Mouse (Mus musculus) left cerebral cortex, adult 8-10 months (tissue): ENCODE measurements around the gene Taf1a. TPM values are rescaled to one million over a fixed set of nuclear protein-coding genes. Genes with fewer than 3 reads are reported as not detected.
A peak's percentile ranks its signal among the peaks of the same experiment; 100 is the strongest.
"Not testable (repeated sequence)": the region's sequence is repeated elsewhere in the genome, so short reads cannot be mapped to it uniquely, and the experiment has no call there.

Experiments used
- DNase-seq, 2 experiments: peaks; one replicate each; pipeline ENCODE4 v3.0.0; 2022; ENCODE audit warnings: low spot score in 2 of 2
- total RNA-seq, 4 experiments: library from RNA; stranded (reverse); gene quantifications; 2 replicates each; pipeline ENCODE4 v1.2.4; 2022

The Taf1a gene
- 10 to 100 TPM; 15.0 to 21.5 (median 16.7) TPM for total RNA-seq

DNA sequence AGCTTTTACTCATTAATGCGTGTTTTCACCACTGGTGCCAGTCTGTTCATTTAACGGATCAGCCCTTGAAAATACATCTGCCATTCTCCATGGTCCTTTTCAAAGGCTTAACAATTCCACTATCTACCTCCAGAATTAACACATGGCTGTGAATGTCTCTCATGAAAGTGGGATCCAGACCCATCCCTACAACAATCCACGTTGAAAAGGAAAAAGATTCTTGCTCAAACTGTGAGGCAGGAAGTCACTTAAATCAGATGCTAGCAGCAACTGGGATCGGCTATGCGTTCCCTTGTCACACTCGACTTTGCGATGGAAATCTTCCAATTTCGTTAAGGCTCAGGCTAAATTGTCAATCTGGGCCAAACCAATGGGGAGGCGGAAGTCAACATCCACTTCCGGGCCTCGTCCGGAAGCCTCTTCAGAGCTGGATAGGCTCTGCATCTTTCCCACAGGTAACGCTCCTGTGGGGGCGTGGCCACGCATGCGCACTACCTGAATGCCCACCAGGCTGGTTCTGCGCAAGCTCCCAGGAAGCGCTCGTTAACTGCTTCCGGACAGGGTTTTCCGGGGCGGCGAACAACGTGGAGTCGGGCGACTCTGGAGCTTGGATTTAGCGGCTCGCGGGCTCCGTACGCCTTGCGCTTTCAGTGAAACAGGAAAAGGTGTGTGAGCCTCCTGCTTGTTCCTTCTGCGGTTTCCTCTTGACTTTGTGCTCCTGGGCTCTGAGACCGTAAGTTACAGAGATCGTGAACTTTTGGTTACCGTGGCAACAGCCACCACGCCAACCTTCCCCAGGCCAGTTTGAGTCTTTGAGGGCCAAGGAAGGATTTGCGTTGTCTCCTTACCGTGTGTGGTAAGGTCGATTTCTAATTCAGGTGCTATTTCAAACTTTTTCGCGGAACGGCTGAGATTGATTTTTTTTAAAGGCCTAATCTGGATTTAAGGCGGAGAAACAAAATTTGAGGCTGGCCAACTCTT lies at the start of gene Taf1a:
TSS of gene Taf1a (plus strand) at position 556 of the 981 bp plus-strand sequence.
- DNase-seq, result peak; percentile 75 to 92

DNA sequence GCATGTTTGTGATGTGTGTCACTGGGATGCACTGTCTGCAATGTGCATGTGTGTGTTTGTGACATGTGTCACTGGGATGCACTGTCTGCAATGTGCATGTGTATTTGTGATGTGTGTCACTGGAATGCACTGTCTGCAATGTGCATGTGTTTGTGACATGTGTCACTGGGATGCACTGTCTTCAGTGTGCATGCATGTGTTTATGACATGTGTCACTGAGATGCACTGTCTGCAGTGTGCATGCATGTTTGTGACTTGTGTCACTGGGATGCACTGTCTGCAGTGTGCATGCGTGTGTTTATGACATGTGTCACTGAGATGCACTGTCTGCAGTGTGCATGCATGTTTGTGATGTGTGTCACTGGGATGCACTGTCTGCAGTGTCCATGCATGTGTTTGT lies 45.9 kb upstream of the Taf1a start:
- DNase-seq, result not testable (repeated sequence)

DNA sequence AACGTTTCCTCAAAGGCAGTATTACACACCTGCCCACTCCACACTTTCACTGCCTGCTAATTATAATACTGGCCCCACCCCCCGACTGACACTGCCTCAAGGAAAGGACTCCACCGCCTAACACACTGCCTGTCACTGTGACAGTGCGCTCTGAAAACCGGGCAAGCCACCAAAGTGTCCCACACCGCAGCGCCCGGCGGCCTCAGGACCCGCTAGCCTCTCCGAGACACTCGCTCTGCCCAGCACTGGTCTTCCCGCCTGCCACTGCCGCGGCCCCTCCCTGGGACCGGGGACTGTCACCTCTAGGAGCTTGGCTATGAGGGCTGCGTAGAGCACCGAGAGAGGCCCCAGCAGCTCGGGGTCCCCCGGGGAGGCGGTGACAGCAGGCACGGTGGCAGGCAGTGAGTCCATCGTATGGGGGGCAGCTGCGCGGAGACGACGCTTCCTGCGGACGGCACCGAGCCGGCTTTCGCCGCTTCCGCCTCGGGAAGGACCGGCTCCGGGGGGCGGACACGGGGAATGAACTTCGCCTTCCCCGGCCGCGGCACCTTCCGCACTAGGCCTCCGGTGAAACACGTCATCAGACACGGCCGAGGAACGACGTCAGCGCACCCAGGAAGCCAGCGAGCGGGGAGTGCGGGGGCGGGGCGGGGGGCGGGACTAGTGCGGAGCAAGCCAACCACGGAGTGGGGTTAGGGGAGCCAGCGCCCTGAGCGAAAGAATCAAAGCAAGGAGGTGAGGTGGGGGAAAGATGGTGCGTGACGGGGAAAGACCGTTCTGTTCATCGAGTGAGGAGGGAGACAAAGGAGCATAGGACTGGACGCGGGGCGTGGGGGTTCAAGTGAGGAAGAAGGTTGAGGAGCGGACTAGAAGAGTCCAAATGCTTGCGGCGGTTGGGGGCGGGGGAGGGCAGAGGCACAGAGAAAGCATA lies 43.6 kb upstream of the Taf1a start:
- DNase-seq, result peak; percentile 70 to 77

GRCm38 (mm10) chr1:183345817-183346195 lies 43.0 kb upstream of the Taf1a start:
- DNase-seq, result no peak

DNA sequence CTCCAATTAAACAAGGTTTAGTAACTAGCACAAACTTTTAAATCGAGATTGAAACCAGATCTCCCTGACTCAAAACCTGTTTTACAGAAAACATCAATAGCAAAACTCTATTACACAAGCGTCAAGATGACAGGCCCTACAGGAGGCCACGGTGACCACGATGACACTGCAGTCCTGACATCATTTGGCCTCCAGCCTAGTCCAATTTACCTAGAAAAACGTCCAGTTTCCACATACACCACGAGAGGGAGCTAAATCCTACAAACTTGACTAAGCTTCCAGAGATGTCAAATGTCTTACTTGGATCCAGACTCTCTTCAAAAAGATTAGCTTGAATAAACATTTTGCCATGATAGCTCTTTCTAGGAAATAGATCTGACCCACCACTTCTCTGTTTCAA lies 38.9 kb upstream of the Taf1a start:
- no peak for DNase-seq

- DNase-seq, result no peak
Measured at GRCm38 (mm10) chr1:183358901-183359300, 29.9 kb upstream of the Taf1a start.

- no peak for DNase-seq
Measured at GRCm38 (mm10) chr1:183362301-183362700, 26.5 kb upstream of the Taf1a start.

- no peak for DNase-seq
Measured at GRCm38 (mm10) chr1:183362729-183363576, 25.8 kb upstream of the Taf1a start.

GRCm38 (mm10) chr1:183363577-183363867 lies 25.3 kb upstream of the Taf1a start:
- no peak for DNase-seq

GRCm38 (mm10) chr1:183366361-183366760 lies 22.4 kb upstream of the Taf1a start:
- no peak for DNase-seq

DNA sequence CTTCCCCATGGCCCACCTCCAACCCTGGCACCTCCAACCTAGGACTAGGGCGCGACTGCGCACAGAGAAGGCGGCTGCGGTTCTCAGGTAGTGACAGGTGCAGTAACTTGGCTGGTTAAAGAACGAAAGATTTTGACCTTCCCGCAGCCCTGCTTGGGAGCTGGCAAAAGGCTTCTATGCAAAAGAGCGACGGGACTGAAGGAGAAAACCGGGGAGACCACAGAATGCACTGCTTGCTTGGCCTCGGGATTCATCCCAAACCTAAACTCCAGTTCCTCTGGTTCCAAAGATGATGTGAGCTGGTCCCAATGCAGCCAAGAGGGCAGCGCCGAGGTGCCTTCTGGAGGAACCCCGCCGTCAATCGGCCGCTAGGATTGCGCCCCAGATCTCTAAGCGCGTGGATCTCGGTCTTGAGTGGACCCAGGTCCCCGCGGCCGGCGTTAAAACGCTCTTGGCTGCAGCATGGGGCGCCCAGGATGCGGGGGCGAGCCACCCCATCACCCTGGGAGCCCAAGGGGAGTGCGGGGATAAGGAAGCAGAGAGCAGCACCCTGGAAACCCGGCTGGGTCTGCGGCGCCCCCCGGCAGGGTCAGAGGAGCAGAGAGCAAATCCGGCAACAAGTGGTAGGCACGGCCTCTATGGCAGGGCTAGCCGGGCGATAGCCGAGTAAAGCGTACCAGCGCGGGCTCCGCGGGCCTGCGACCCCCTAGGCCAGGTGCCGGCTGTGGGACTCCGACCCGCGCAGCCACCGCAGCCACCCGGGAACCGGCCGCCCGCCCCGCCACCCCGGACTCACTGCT lies 20.0 kb upstream of the Taf1a start:
- peak; percentile 29 to 36 for DNase-seq

GRCm38 (mm10) chr1:183369427-183370014 lies 19.3 kb upstream of the Taf1a start, which contains the start of gene Mia3:
Gene Mia3, minus strand, starts transcription at chr1:183369553.
- DNase-seq, result peak; percentile 83 to 98

DNA sequence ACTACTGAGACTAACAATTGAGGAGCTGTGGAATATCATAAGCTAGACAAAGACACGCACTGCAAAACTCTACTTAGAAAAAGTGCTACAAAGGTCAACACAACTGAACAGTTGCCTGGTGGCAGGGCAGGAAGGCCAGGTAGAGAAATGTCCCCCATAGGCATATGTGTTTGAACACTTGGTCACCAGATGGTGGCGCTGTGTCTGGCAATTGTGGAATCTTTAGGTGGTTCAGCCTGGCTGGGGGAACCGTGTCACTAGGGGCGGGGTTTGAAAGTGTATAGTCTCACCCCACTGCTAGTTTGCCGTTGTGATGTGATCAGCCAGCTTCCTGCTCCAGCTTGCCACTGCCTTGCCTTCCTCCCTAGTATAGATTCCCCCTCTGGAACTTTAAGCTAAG lies 14.1 kb upstream of the Taf1a start:
- no peak for DNase-seq

DNA sequence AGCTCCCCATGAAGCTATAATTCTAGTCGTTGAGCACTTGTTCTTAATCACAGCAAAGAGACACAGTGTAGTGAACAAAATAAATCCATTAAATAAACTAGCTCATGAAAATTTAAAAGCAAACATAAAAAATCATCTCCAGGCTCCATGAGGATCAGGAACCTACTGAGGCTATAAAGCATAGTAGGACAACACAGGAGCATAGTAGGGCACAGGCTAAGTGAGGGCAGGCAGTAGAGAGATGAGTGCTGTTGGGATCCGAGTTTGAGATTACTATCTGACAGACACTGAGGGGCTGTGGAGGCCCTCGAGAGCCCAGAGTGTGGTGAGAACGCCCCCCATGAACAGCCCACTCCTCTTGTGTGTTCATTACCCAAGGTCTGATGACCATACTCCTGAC lies 11.7 kb upstream of the Taf1a start:
- no peak for DNase-seq

DNA sequence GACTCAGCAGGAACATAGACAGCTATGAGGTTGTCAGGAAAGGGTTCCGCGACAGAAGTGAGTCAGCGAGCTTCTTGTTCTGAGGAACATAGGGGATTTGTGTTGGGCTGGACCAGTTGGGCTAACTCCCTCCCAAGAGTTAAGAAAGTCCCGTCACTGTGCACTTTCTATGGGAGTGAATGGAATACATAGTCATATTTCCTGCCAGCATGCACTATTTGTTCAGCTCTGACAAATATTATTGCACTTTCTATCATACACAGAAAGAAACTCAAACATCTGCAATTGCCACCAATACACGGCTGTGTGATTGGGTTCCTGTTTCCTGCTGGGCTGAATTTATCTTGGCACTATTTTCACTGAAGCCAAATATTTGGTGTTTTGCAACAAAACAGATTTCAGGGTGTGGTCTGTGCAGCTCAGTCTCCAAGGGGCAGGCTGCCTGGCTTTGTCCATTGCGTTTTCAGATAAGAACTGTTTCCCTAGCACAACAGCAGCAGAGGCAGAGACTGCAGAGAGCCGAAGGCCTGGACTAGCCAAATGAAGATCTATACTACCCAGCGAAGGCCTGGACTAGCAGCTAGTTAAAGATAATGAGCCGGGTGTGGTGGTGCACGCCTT lies 10.3 kb upstream of the Taf1a start:
- DNase-seq, result no peak

- DNase-seq, result not testable (repeated sequence)
Measured at GRCm38 (mm10) chr1:183379376-183379775, 9.4 kb upstream of the Taf1a start.

DNA sequence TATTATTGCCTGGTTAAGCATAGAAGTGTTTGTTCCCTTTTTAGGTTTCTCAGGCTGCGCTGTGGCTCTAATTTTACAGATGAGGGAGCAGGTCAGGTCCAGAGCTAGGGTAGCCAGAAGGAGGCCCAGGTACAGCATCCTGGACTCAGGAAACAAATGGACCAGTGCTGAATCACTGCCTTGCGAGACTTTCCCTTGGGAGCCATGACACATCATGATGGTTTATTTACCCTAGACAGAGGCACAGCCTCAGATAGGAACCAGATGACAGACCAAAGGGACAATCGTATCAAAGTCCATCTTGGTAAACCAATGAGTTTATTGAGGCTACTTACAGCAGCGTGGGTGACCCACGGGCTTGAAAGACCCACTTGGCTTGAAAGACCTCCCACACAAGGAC lies 7.0 kb upstream of the Taf1a start:
- DNase-seq, result no peak

DNA sequence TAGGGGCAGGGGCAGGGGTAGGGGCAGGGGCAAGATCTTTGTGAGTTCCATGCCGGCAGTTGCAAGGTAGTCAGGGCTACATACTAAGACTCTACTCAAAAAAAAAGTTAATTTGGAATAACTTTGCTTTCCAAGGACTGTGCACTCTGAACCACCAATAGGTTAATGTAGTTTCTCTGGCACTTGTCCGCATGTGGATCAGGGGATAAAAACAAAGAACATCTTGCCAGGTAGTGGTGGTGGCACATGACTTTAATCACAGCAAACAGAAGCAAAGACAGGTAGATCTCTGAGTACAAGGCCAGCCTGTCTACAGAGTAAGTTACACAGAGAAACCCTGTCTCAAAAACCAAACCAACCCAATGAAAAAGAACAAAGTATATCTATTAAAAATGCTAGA lies 6.2 kb upstream of the Taf1a start:
- DNase-seq, result no peak

GRCm38 (mm10) chr1:183387421-183387820 lies 1.4 kb upstream of the Taf1a start:
- DNase-seq, result not testable (repeated sequence)
